Mouse (Mus musculus): ENCODE data around the gene Bsn. TPM values are rescaled to one million over a fixed set of nuclear protein-coding genes. Genes with fewer than 3 reads are reported as not detected.

Gene Bsn
- polyA plus RNA-seq, 1 experiment from 2014 or later = 0.06 TPM

GRCm38 (mm10) chr9:108227911-108228649 is 37.9 kb upstream of the Bsn start:
- 0 out of 2 replicates have a peak, but pooled peaks cover 4% of the 10 kb centered on the region for H3K4me1 ChIP-seq (ENCODE audit: insufficient read depth, low read depth, low read length)
- H3K27me3 ChIP-seq (replicated peaks; ENCODE audit: insufficient read depth, low read length) = no peaks in the 10 kb centered on the region
- ATAC-seq (no peak), DNase-seq (ENCODE audit: low spot score) (peak; percentile 27)
- no peak overlapping the region for H3K27ac ChIP-seq (ENCODE audit: low read length)
- 9% methylated on average over 2 of the region's 2 CpGs for WGBS
- no peaks in the 10 kb centered on the region for H3K36me3 ChIP-seq (ENCODE audit: insufficient read depth, low read length)
- TF ChIP-seq EP300 (IDR thresholded peaks at IDR 0.05) = no peak
- no peak for TF ChIP-seq CTCF (IDR thresholded peaks at IDR 0.05)
- no peak overlapping the region for H3K4me2 ChIP-seq (replicated peaks; ENCODE audit: low read depth, low read length)
- H3K9me3 ChIP-seq (ENCODE audit: low read length) = no peaks in the 10 kb centered on the region
- no peak overlapping the region for H3K9ac ChIP-seq (replicated peaks; ENCODE audit: low read depth)
- H3K4me3 ChIP-seq (ENCODE audit: low read depth, low read length) = no peak overlapping the region

DNA sequence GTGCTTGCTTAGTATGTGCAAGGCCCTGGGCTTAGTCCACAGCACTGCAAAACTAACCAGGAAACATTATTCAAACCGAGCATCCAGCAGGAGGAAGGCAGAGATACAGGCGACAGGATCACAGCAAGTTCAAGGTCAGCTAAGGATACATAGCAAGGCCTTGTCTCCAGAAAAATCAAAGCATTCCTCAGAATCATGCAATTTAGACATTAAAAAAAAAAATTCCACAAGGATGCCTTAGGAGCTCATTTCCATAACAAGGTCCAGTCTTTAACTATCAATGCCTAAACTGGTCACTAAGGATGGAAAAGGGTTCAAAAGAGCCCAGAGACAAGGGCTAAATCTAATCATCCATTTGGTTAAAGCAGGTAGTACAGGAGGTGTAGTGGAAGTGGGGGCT is 35.0 kb upstream of the Bsn start:
- H3K9ac ChIP-seq (replicated peaks; ENCODE audit: low read depth) = no peak overlapping the region
- H3K27ac ChIP-seq (ENCODE audit: low read length) = no peak overlapping the region
- no peaks in the 10 kb centered on the region for H3K9me3 ChIP-seq (ENCODE audit: low read length)
- H3K36me3 ChIP-seq (ENCODE audit: insufficient read depth, low read length) = no peaks in the 10 kb centered on the region
- no peak overlapping the region for H3K4me2 ChIP-seq (replicated peaks; ENCODE audit: low read depth, low read length)
- 0 out of 2 replicates have a peak, but pooled peaks cover 4% of the 10 kb centered on the region for H3K4me1 ChIP-seq (ENCODE audit: insufficient read depth, low read depth, low read length)
- H3K4me3 ChIP-seq (ENCODE audit: low read depth, low read length) = no peak overlapping the region
- no peaks in the 10 kb centered on the region for H3K27me3 ChIP-seq (replicated peaks; ENCODE audit: insufficient read depth, low read length)
- ATAC-seq (no peak), DNase-seq (ENCODE audit: low spot score) (no peak)
- no peak for TF ChIP-seq CTCF (IDR thresholded peaks at IDR 0.05)
- no peak for TF ChIP-seq EP300 (IDR thresholded peaks at IDR 0.05)
- 78% methylated on average over 2 of the region's 2 CpGs for WGBS

GRCm38 (mm10) chr9:108223633-108224032 is 33.4 kb upstream of the Bsn start:
- TF ChIP-seq EP300 (IDR thresholded peaks at IDR 0.05) = no peak
- TF ChIP-seq CTCF (IDR thresholded peaks at IDR 0.05) = no peak
- Histone ChIP-seq H3K9ac (replicated peaks; ENCODE audit: low read depth) (no peak overlapping the region), H3K9me3 (ENCODE audit: low read length) (no peaks in the 10 kb centered on the region), H3K4me1 (ENCODE audit: insufficient read depth, low read depth, low read length) (0 out of 2 replicates have a peak, but pooled peaks cover 4% of the 10 kb centered on the region), H3K36me3 (ENCODE audit: insufficient read depth, low read length) (no peaks in the 10 kb centered on the region), H3K27ac (ENCODE audit: low read length) (no peak overlapping the region), H3K27me3 (replicated peaks; ENCODE audit: insufficient read depth, low read length) (no peaks in the 10 kb centered on the region), H3K4me2 (replicated peaks; ENCODE audit: low read depth, low read length) (no peak overlapping the region), H3K4me3 (ENCODE audit: low read depth, low read length) (no peak overlapping the region)
- WGBS = 89% methylated on average over 1 of the region's 1 CpGs
- DNase-seq (ENCODE audit: low spot score) (no peak), ATAC-seq (no peak)

GRCm38 (mm10) chr9:108221566-108221965 is 31.4 kb upstream of the Bsn start:
- Histone ChIP-seq H3K4me2 (replicated peaks; ENCODE audit: low read depth, low read length) (no peak overlapping the region), H3K9ac (replicated peaks; ENCODE audit: low read depth) (no peak overlapping the region), H3K4me1 (ENCODE audit: insufficient read depth, low read depth, low read length) (no peaks in the 10 kb centered on the region), H3K36me3 (ENCODE audit: insufficient read depth, low read length) (peaks cover 11% of the 10 kb centered on the region; the same call in 1 of the 2 replicates), H3K9me3 (ENCODE audit: low read length) (no peaks in the 10 kb centered on the region), H3K27ac (ENCODE audit: low read length) (no peak overlapping the region), H3K27me3 (replicated peaks; ENCODE audit: insufficient read depth, low read length) (no peaks in the 10 kb centered on the region), H3K4me3 (ENCODE audit: low read depth, low read length) (no peak overlapping the region)
- no peak for ATAC-seq
- 88% methylated on average over 3 of the region's 3 CpGs for WGBS
- TF ChIP-seq CTCF (IDR thresholded peaks at IDR 0.05) (no peak), EP300 (IDR thresholded peaks at IDR 0.05) (no peak)
- no peak for DNase-seq (ENCODE audit: low spot score)

DNA sequence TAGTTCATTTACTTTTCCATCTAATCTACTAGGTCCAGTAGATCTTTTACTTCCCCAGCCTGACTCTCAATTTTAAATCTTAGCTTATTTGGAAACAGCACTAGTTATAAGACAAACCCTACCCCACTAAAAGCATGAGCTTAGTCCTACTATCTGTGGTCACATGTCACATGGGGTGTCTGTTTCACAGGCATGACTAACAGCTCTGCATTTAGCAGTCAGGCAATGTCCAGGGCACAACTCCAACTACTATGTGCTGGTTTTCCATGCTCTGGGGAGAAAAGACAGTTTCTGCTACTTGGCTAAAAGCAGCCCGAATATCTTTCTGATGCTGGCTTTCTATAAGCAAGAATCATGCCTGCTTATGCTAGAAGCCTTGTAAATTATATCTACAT is 30.2 kb upstream of the Bsn start:
- no peaks in the 10 kb centered on the region for H3K4me1 ChIP-seq (ENCODE audit: insufficient read depth, low read depth, low read length)
- no peak overlapping the region for H3K27ac ChIP-seq (ENCODE audit: low read length)
- no peak for DNase-seq (ENCODE audit: low spot score)

GRCm38 (mm10) chr9:108219766-108220379 is 29.7 kb upstream of the Bsn start:
- Histone ChIP-seq H3K27me3 (replicated peaks; ENCODE audit: insufficient read depth, low read length) (no peaks in the 10 kb centered on the region), H3K4me1 (ENCODE audit: insufficient read depth, low read depth, low read length) (no peaks in the 10 kb centered on the region), H3K9ac (replicated peaks; ENCODE audit: low read depth) (no peak overlapping the region), H3K27ac (ENCODE audit: low read length) (no peak overlapping the region), H3K4me3 (ENCODE audit: low read depth, low read length) (no peak overlapping the region), H3K36me3 (ENCODE audit: insufficient read depth, low read length) (peaks cover 11% of the 10 kb centered on the region; the same call in 1 of the 2 replicates), H3K4me2 (replicated peaks; ENCODE audit: low read depth, low read length) (no peak overlapping the region), H3K9me3 (ENCODE audit: low read length) (no peaks in the 10 kb centered on the region)
- TF ChIP-seq EP300 (IDR thresholded peaks at IDR 0.05) (no peak), CTCF (IDR thresholded peaks at IDR 0.05) (no peak)
- DNase-seq (ENCODE audit: low spot score) (no peak), ATAC-seq (no peak)
- WGBS = 85% methylated on average over 12 of the region's 12 CpGs

More for the DNA sequence above, 30.2 kb upstream of the Bsn start:
- Histone ChIP-seq H3K4me3 (ENCODE audit: low read depth, low read length) (no peak overlapping the region), H3K4me2 (replicated peaks; ENCODE audit: low read depth, low read length) (no peak overlapping the region), H3K9me3 (ENCODE audit: low read length) (no peaks in the 10 kb centered on the region), H3K9ac (replicated peaks; ENCODE audit: low read depth) (no peak overlapping the region), H3K27me3 (replicated peaks; ENCODE audit: insufficient read depth, low read length) (no peaks in the 10 kb centered on the region), H3K36me3 (ENCODE audit: insufficient read depth, low read length) (peaks cover 11% of the 10 kb centered on the region; the same call in 1 of the 2 replicates)
- WGBS = 93% methylated on average over 1 of the region's 1 CpGs
- ATAC-seq = no peak
- TF ChIP-seq EP300 (IDR thresholded peaks at IDR 0.05) (no peak), CTCF (IDR thresholded peaks at IDR 0.05) (no peak)
